Mouse (Mus musculus) liver, postnatal 0 days (tissue): ENCODE measurements at regions not wholly inside any gene's neighbourhood (a gene's known extent, or its start where the extent isn't known, plus 50 kb on each side); places are given as distances from the start of the nearest gene placed in this dataset.
"Not testable (repeated sequence)": the region's sequence is repeated elsewhere in the genome, so short reads cannot be mapped to it uniquely, and the experiment has no call there.

Experiments used
- ATAC-seq: fragments of 200-750 bp; cut with Nextera tagmentation; 2 replicates; pipeline ENCODE4 v1.8.0; 2017; ENCODE audit warnings: mild to moderate bottlenecking, moderate library complexity
- DNase-seq: peaks from one replicate; pipeline ENCODE4 v3.0.0-alpha.2; 2016
- H3K27ac ChIP-seq: fragments of 300-500 bp; sonication (generic); 2 replicates; pipeline ENCODE4 v1.5.1; 2014; ENCODE audit warnings: antibody characterized with exemption, moderate library complexity, mild to moderate bottlenecking, low read depth
- H3K27me3 ChIP-seq: fragments of 300-500 bp; sonication (generic); 2 replicates; pipeline ENCODE4 v1.6.1; 2014; ENCODE audit warnings: low read length, control low read depth, mixed read lengths; ENCODE audit not compliant: insufficient read depth
- H3K36me3 ChIP-seq: fragments of 300-500 bp; sonication (generic); replicated peaks from 2 replicates; pipeline ENCODE4 v1.6.1; 2014; ENCODE audit warnings: mild to moderate bottlenecking, control low read depth, low read length, moderate library complexity, mixed read lengths; ENCODE audit not compliant: insufficient read depth
- H3K4me1 ChIP-seq: fragments of 300-500 bp; sonication (generic); 2 replicates; pipeline ENCODE4 v1.6.1; 2014; ENCODE audit warnings: antibody characterized with exemption, mild to moderate bottlenecking, control low read depth; ENCODE audit not compliant: insufficient read depth
- H3K4me2 ChIP-seq: fragments of 300-500 bp; sonication (generic); 2 replicates; pipeline ENCODE4 v1.6.1; 2014; ENCODE audit warnings: low read depth, mild to moderate bottlenecking, low read length, moderate library complexity, mixed read lengths
- H3K4me3 ChIP-seq: fragments of 300-500 bp; sonication (generic); 2 replicates; pipeline ENCODE4 v1.5.1; 2014; ENCODE audit warnings: low read depth, low read length
- H3K9ac ChIP-seq: fragments of 300-500 bp; sonication (generic); replicated peaks from 2 replicates; pipeline ENCODE4 v1.6.1; 2014; ENCODE audit warnings: mild to moderate bottlenecking, moderate library complexity
- H3K9me3 ChIP-seq: fragments of 300-500 bp; sonication (generic); 2 replicates; pipeline ENCODE4 v1.6.1; 2016; ENCODE audit warnings: mild to moderate bottlenecking, control low read depth, low read length, mixed read lengths
- CTCF ChIP-seq: sonication (generic); IDR thresholded peaks from 2 replicates; pipeline ENCODE4 v1.5.1; 2016; ENCODE audit warnings: antibody characterized with exemption, low read depth
- WGBS: fragments of 180-500 bp; shearing (Covaris S2); extraction: QIAGEN DNeasy Blood & Tissue Kit; methylation state at CpG from one replicate; pipeline ENCODE4 v1.1.7; 2014; ENCODE audit not compliant: insufficient replicate concordance; 5-methylcytosine and 5-hydroxymethylcytosine counted together

DNA sequence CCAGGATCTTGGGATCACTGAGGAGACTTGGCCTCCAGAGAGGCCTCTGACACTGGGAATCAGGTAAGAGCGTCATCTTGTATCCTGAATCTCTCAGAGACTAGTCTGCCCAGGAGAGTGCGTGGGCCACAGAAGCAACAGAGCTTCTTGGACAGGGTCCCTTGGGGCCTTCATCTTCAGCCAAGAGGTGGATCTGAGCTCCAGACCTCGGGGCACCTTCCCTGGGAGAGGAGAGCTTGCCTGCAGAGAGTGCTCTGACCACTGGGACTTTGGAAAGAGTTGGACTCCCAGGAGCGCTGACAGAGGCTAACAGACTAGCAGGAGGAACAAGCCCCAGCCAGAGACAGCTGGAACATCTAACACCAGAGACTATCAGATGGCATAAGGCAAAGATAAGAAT, 73.9 kb upstream of the Gm15319 start:
- H3K4me2 ChIP-seq, H3K9me3 ChIP-seq, H3K4me1 ChIP-seq, H3K36me3 ChIP-seq, H3K27me3 ChIP-seq, H3K9ac ChIP-seq, H3K27ac ChIP-seq, ATAC-seq, DNase-seq, H3K4me3 ChIP-seq: not testable (repeated sequence)
- 60% methylated on average over 3 of the region's 4 CpGs for WGBS

DNA sequence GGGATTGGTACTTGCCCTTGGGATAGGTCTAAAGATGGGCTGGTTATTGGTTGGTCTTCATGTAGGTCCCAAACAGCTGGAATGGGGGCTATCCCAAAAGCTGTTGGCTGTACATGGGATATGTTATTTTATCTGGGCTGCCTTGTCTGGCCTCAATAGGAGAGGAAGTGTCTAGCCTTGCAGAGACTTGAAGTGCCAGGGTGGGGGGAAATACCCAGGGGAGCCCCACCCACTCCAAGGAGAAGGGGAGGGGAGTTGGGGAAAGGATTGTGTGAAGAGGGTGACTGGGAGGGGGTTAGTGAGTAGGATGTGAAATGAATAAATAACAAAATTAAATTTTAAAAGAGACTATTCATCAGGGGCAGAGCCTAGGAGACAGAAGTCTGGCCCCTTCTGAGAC, 70.2 kb upstream of the Gm15319 start:
- H3K27ac ChIP-seq, H3K4me1 ChIP-seq, H3K9me3 ChIP-seq, H3K27me3 ChIP-seq, ATAC-seq, H3K4me3 ChIP-seq, H3K9ac ChIP-seq, H3K36me3 ChIP-seq, DNase-seq, H3K4me2 ChIP-seq: not testable (repeated sequence)

DNA sequence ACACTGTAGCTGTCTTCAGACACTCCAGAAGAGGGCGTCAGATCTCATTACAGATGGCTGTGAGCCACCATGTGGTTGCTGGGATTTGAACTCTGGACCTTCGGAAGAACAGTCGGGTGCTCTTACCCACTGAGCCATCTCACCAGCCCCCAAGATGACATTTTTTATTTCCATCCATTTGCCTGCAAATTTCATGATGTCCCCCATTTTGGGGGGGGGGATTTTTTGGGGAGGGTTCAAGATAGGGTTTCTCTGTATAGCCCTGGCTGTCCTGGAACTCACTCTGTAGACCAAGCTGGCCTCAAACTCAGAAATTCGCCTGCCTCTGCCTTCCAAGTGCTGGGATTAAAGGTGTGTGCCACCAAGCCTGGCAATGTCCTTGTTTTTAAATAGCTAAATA, 66.5 kb upstream of the Gm15319 start:
- not testable (repeated sequence) for H3K9me3 ChIP-seq, H3K27me3 ChIP-seq, ATAC-seq, H3K27ac ChIP-seq, H3K36me3 ChIP-seq, H3K4me2 ChIP-seq, DNase-seq, H3K4me3 ChIP-seq, H3K9ac ChIP-seq, H3K4me1 ChIP-seq
- WGBS = 90% methylated on average over 3 of the region's 4 CpGs

DNA sequence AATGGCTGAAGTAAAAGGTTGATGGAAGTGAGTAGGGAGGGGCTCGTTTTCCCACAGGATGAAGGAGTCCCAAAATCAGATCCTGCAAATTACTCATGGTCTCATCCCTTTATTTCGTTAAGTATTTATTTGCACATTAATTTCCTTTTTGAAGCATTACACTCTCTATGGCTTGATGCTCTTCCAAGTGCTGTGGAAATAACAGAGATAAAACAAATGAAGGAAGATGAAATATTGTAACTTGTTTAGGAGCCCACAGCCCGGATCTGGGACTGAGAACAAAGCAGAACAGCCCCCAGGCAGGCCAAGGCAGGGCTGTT, 61.9 kb upstream of the Gm15319 start:
- ATAC-seq, H3K9me3 ChIP-seq, DNase-seq, H3K4me2 ChIP-seq, H3K36me3 ChIP-seq, H3K9ac ChIP-seq, H3K27ac ChIP-seq, H3K4me1 ChIP-seq, H3K27me3 ChIP-seq: not testable (repeated sequence)
- 34% methylated on average over 3 of the region's 3 CpGs for WGBS
- H3K4me3 ChIP-seq = peak overlapping the region; percentile 54; the same call in 1 of the 2 replicates

DNA sequence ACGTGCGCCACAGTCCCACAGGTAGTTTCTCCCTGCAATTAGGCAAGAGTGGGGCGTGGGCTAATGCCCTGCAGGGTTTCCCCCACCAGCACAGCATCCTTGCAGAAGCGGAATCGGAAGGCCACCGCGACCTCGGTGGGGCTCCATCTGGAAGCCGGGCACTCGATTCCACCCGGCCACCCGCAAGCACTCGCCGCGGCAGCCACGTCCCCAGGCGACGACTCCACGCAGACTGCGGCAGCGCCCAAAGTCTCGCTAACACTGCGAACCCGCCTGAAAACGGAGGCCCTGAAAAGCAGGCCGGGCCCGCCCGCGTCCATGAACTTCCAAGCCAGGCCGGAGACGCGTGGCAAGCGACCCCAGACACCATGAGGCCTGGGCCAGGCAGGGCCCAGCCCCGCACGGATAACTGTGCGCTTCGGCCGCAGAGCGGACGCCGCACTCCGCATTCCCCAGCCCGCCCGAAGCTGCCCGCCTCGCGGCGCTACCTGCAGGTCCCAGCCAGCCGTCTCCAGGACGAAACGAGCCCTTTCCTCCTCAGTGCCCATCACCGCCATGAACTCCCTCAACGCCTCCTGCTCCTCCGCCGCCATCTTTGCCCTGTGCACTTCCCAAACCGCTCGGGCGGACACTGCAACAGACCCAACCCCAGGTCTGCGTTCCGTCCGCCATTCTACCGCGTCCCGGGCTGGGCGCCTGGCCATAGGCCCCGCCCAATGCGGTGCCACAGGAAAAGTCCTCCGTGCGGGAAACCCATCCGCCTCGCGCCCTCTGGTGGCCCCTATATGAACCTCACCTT, 61.3 kb upstream of the Gm15319 start:
- ATAC-seq = peak; percentile 100
- Histone ChIP-seq H3K4me2 (peak overlapping the region; percentile 58; the same call in 1 of the 2 replicates), H3K9ac (peak overlapping the region; percentile 73), H3K27ac (0 out of 2 replicates have a peak overlapping the region, but pooled peaks have one; percentile 39), H3K4me3 (peak overlapping the region; percentile 54)
- not testable (repeated sequence) for H3K27me3 ChIP-seq, H3K4me1 ChIP-seq, H3K36me3 ChIP-seq, H3K9me3 ChIP-seq
- DNase-seq = peak; percentile 98
- TF ChIP-seq CTCF = peak; percentile 85
- WGBS = 6% methylated on average over 67 of the region's 72 CpGs

DNA sequence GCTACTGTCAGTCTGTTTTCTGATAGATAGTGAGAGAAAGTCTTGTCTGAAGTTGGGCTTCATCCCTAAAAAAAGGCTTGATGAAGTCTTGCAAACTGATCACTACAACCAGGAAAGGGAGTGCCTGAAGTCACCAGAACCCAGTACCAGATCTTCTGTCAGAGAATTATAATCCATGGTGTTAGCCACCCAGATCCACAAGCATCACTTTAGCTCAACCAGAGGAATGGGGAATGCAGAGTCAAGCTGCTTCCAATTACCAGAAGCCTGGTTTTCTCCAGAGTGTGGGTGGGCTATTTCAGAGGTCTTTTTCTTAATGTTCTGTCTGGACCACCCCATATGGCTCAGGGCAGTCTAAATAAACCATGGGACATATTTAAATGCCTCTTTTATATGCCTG, 57.8 kb upstream of the Gm15319 start:
- not testable (repeated sequence) for H3K4me2 ChIP-seq, ATAC-seq, H3K4me3 ChIP-seq, H3K9me3 ChIP-seq, H3K9ac ChIP-seq, H3K27ac ChIP-seq, H3K36me3 ChIP-seq, DNase-seq, H3K27me3 ChIP-seq, H3K4me1 ChIP-seq
